Comparison of ENCODE assay signal across 29 mouse cellular contexts in genomic region chr11:30118038-30118437, GRCm38 (mm10).
DNase-seq lines count a peak whose midpoint lies in the region; ATAC-seq and TF ChIP-seq lines count a peak whose summit lies in the region.
"Had no signal": no experiment of that assay in that cellular context is flagged by ENCODE, and none has a peak within 500 bp of the region (broad histone marks: within the 10 kb centered on the region; RNA-seq: fewer than 3 reads in every experiment).

No protein-coding gene starts in this region.

- peak; percentile 97 for ATAC-seq in Patski
- ATAC-seq in midbrain, embryonic 14.5 days (ENCODE audit: low FRiP score, low TSS enrichment): no peak
- ATAC-seq: forebrain, embryonic 15.5 days; hindbrain, postnatal 0 days; inflammation-experienced regulatory T-cells, adult 6 months; intestine, embryonic 16.5 days had no signal

- peak overlapping the region; percentile 18; the same call in 1 of the 2 replicates for H3K27ac ChIP-seq in ES-Bruce4 (ENCODE audit: insufficient read depth, low read length)
- H3K27ac ChIP-seq in midbrain, embryonic 14.5 days (replicated peaks; ENCODE audit: low read depth, low read length): no peak overlapping the region
- H3K27ac ChIP-seq in gastrocnemius, adult 2 months: no peak overlapping the region
- H3K27ac ChIP-seq: embryonic facial prominence, embryonic 12.5 days; embryonic facial prominence, embryonic 15.5 days; forebrain, embryonic 12.5 days; forebrain, embryonic 15.5 days; heart, adult 2 months; heart, embryonic 10.5 days; heart, embryonic 13.5 days; hindbrain, embryonic 14.5 days; hindbrain, postnatal 0 days had no signal

- H3K27me3 ChIP-seq in ES-Bruce4 (ENCODE audit: control insufficient read depth, insufficient read depth, low read length, poor library complexity, severe bottlenecking): no peaks in the 10 kb centered on the region
- no peaks in the 10 kb centered on the region for H3K27me3 ChIP-seq in Patski
- H3K27me3 ChIP-seq in midbrain, embryonic 14.5 days (ENCODE audit: control insufficient read depth, insufficient read depth, low read length): no peaks in the 10 kb centered on the region
- H3K27me3 ChIP-seq: embryonic facial prominence, embryonic 12.5 days; embryonic facial prominence, embryonic 15.5 days; forebrain, embryonic 12.5 days; forebrain, embryonic 15.5 days; heart, embryonic 13.5 days had no signal

- H3K4me2 ChIP-seq in midbrain, embryonic 14.5 days (ENCODE audit: low read length): no peak overlapping the region
- H3K4me2 ChIP-seq: embryonic facial prominence, embryonic 12.5 days; embryonic facial prominence, embryonic 15.5 days; forebrain, embryonic 12.5 days; forebrain, embryonic 15.5 days; heart, embryonic 13.5 days; hindbrain, embryonic 14.5 days had no signal

- POLR2A ChIA-PET in Patski (lab: Charles Lee): interaction anchor here (0.6 kb wide), 1 partner anchor 749 kb away, joined by 5 read pairs; no protein-coding TSS in a partner anchor

- TF ChIP-seq POLR2A in ES-Bruce4 (IDR thresholded peaks at IDR 0.05; ENCODE audit: insufficient read depth, low read length): no peak

- intact Hi-C loops in gastrocnemius, adult 2 months (cut with DNase I): no loop called here

- no peak overlapping the region for H3K9ac ChIP-seq in ES-Bruce4 (ENCODE audit: low read depth, poor library complexity, severe bottlenecking)
- no peak overlapping the region for H3K9ac ChIP-seq in midbrain, embryonic 14.5 days (replicated peaks; ENCODE audit: low read length)
- H3K9ac ChIP-seq: embryonic facial prominence, embryonic 12.5 days; embryonic facial prominence, embryonic 15.5 days; forebrain, embryonic 12.5 days; forebrain, embryonic 15.5 days; heart, embryonic 13.5 days; hindbrain, embryonic 14.5 days had no signal

- peak; percentile 33 for DNase-seq in 3134 (ENCODE audit: extremely low read depth, insufficient read length, low spot score)
- peak; percentile 55 for DNase-seq in Patski (ENCODE audit: low read depth, low spot score)
- DNase-seq in ZHBTc4 (ENCODE audit: low read depth, low spot score): peak; percentile 80
- no peak for DNase-seq in midbrain, embryonic 14.5 days
- DNase-seq in layer of hippocampus, postnatal 10 days (ENCODE audit: low spot score in 2 of 2): no peak
- DNase-seq in gastrocnemius, adult 2 months: no peak
- DNase-seq in natural killer cell, adult 2 months (ENCODE audit: low spot score in 2 of 2): no peak
- DNase-seq: adrenal gland, postnatal 10 days; adrenal gland, postnatal 36 days; cerebellum, adult 18-20 months; cerebellum, adult 9-11 months; cerebellum, postnatal 25 days; gastrocnemius, postnatal 14 days; heart, adult 2 months; heart, postnatal 14 days; heart, postnatal 4 days; kidney, adult 18-20 months had no signal

- in situ Hi-C loops in Patski (cut with MboI; ENCODE audit: low pct_unique_long_range_greater_than_20kb): loop anchor here (25.0 kb wide), 1 partner anchor 694 kb away; no protein-coding TSS in a partner anchor

- TF ChIP-seq CTCF in ES-Bruce4 (IDR thresholded peaks at IDR 0.05; ENCODE audit: low read depth, low read length) (no peak), Patski (IDR thresholded peaks at IDR 0.05) (no peak)
- TF ChIP-seq CTCF in gastrocnemius, adult 2 months (IDR thresholded peaks at IDR 0.05): no peak

- CTCF ChIA-PET in Patski (lab: Charles Lee): interaction anchor here (2.0 kb wide), 1 partner anchor 9 kb away, joined by 7 read pairs; no protein-coding TSS in a partner anchor

- H3K36me3 ChIP-seq in ES-Bruce4 (ENCODE audit: control insufficient read depth, insufficient read depth, low read length, poor library complexity, severe bottlenecking): peaks cover 61% of the 10 kb centered on the region
- peaks cover 98% of the 10 kb centered on the region for H3K36me3 ChIP-seq in midbrain, embryonic 14.5 days (ENCODE audit: control insufficient read depth, insufficient read depth, low read length)

- H3K4me1 ChIP-seq in ES-Bruce4 (ENCODE audit: control insufficient read depth, insufficient read depth, low read length): no peaks in the 10 kb centered on the region
- no peaks in the 10 kb centered on the region for H3K4me1 ChIP-seq in midbrain, embryonic 14.5 days (ENCODE audit: control insufficient read depth, insufficient read depth, low read length)
- H3K4me1 ChIP-seq: embryonic facial prominence, embryonic 12.5 days; embryonic facial prominence, embryonic 15.5 days; forebrain, embryonic 12.5 days; forebrain, embryonic 15.5 days; heart, embryonic 10.5 days; heart, embryonic 13.5 days had no signal

- no peak for TF ChIP-seq EP300 in ES-Bruce4 (IDR thresholded peaks at IDR 0.05; ENCODE audit: insufficient read depth, low read depth, low read length)

- no peaks in the 10 kb centered on the region for H3K9me3 ChIP-seq in ES-Bruce4 (replicated peaks; ENCODE audit: control insufficient read depth, insufficient read depth, low read length, poor library complexity, severe bottlenecking)
- H3K9me3 ChIP-seq in midbrain, embryonic 14.5 days (ENCODE audit: control insufficient read depth, low read length): no peaks in the 10 kb centered on the region
- H3K9me3 ChIP-seq: embryonic facial prominence, embryonic 12.5 days; embryonic facial prominence, embryonic 15.5 days; forebrain, embryonic 12.5 days; forebrain, embryonic 15.5 days; heart, embryonic 10.5 days; heart, embryonic 13.5 days had no signal

- no peak overlapping the region for H3K4me3 ChIP-seq in ES-Bruce4 (ENCODE audit: low read depth, low read length)
- H3K4me3 ChIP-seq in midbrain, embryonic 14.5 days (replicated peaks; ENCODE audit: low read depth, low read length): no peak overlapping the region
- H3K4me3 ChIP-seq in gastrocnemius, adult 2 months: no peak overlapping the region
- H3K4me3 ChIP-seq: embryonic facial prominence, embryonic 12.5 days; embryonic facial prominence, embryonic 15.5 days; erythroblast, embryonic 14.5 days; forebrain, embryonic 12.5 days; forebrain, embryonic 15.5 days; heart, adult 2 months; heart, embryonic 10.5 days; heart, embryonic 13.5 days had no signal

- 93% methylated on average over 4 of the region's 4 CpGs for WGBS in midbrain, embryonic 14.5 days

Comparison
In these comparisons a context has a peak if more than half of its experiments do, and no peak if none do; other contexts are left out.
1. DNase-seq: peak in 3134 (single experiment), Patski (single experiment) and ZHBTc4 (single experiment); none in midbrain, embryonic 14.5 days (single experiment), layer of hippocampus, postnatal 10 days (0 of 2), gastrocnemius, adult 2 months (single experiment) and natural killer cell, adult 2 months (0 of 2).